Mouse (Mus musculus): Measurements from ENCODE around the gene Arf1. TPM values are rescaled to one million over a fixed set of nuclear protein-coding genes. Genes with fewer than 3 reads are reported as not detected.

Gene Arf1
- total RNA-seq, 1 experiment = 347 TPM

- DNase-seq (ENCODE audit: low read depth, low spot score) = no peak
- in situ Hi-C loops (cut with MboI; ENCODE audit: low sequenced_read_pairs in 2 of 2, unreplicated experiment in 2 of 2) = no loop called here
- Histone ChIP-seq H3K36me3 (ENCODE audit: control insufficient read depth, insufficient read depth, low read length, poor library complexity, severe bottlenecking) (peaks cover 35% of the 10 kb centered on the region), H3K4me1 (ENCODE audit: control insufficient read depth in 2 of 2, insufficient read depth in 2 of 2, low read length in 2 of 2, poor library complexity in 1 of 2) (peaks cover 0 to 2% of the 10 kb centered on the region in 2 experiments; a peak in 1 of 4 replicates), H3K27ac (ENCODE audit: insufficient read depth, low read depth, low read length, poor library complexity, severe bottlenecking) (no peak overlapping the region), H3K9ac (ENCODE audit: insufficient read depth, low read depth, low read length, poor library complexity, severe bottlenecking) (no peak overlapping the region), H3K4me3 (ENCODE audit: insufficient read depth in 1 of 2, low read depth in 1 of 2, low read length in 2 of 2, poor library complexity in 1 of 2, severe bottlenecking in 1 of 2) (no peak overlapping the region; a peak in 1 of 4 replicates), H3K9me3 (ENCODE audit: control insufficient read depth, insufficient read depth, low read depth, low read length) (no peaks in the 10 kb centered on the region)
- no peak for TF ChIP-seq HCFC1 (IDR thresholded peaks at IDR 0.05; ENCODE audit: borderline replicate concordance, insufficient read depth, low read length)
Observed at GRCm38 (mm10) chr11:59209580-59209979, 18.5 kb downstream of the Arf1 start.

GRCm38 (mm10) chr11:59209003-59209441 is 19.0 kb downstream of the Arf1 start:
- Histone ChIP-seq H3K27ac (ENCODE audit: insufficient read depth, low read depth, low read length, poor library complexity, severe bottlenecking) (no peak overlapping the region), H3K9me3 (ENCODE audit: control insufficient read depth, insufficient read depth, low read depth, low read length) (no peaks in the 10 kb centered on the region), H3K4me3 (ENCODE audit: insufficient read depth in 1 of 2, low read depth in 1 of 2, low read length in 2 of 2, poor library complexity in 1 of 2, severe bottlenecking in 1 of 2) (peak overlapping the region; percentile 91 to 98), H3K9ac (ENCODE audit: insufficient read depth, low read depth, low read length, poor library complexity, severe bottlenecking) (peak overlapping the region; percentile 51), H3K4me1 (ENCODE audit: control insufficient read depth in 2 of 2, insufficient read depth in 2 of 2, low read length in 2 of 2, poor library complexity in 1 of 2) (peaks cover 0 to 5% of the 10 kb centered on the region in 2 experiments; a peak in 1 of 4 replicates), H3K36me3 (ENCODE audit: control insufficient read depth, insufficient read depth, low read length, poor library complexity, severe bottlenecking) (peaks cover 40% of the 10 kb centered on the region)
- no peak for TF ChIP-seq HCFC1 (IDR thresholded peaks at IDR 0.05; ENCODE audit: borderline replicate concordance, insufficient read depth, low read length)
- TF ChIP-seq ZC3H11A (IDR thresholded peaks at IDR 0.05; ENCODE audit: borderline replicate concordance, low read depth, low read length) = no peak
- TF ChIP-seq CHD2 (IDR thresholded peaks at IDR 0.05; ENCODE audit: low read depth, low read length) = no peak
- TF ChIP-seq ZNF384 (IDR thresholded peaks at IDR 0.05; ENCODE audit: low read depth, low read length) = no peak
- TF ChIP-seq MAFK (IDR thresholded peaks at IDR 0.05; ENCODE audit: insufficient read depth, low read depth, low read length) = no peak
- in situ Hi-C loops (cut with MboI; ENCODE audit: low sequenced_read_pairs in 2 of 2, unreplicated experiment in 2 of 2) = no loop called here
- DNase-seq (ENCODE audit: low read depth, low spot score) = no peak

DNA sequence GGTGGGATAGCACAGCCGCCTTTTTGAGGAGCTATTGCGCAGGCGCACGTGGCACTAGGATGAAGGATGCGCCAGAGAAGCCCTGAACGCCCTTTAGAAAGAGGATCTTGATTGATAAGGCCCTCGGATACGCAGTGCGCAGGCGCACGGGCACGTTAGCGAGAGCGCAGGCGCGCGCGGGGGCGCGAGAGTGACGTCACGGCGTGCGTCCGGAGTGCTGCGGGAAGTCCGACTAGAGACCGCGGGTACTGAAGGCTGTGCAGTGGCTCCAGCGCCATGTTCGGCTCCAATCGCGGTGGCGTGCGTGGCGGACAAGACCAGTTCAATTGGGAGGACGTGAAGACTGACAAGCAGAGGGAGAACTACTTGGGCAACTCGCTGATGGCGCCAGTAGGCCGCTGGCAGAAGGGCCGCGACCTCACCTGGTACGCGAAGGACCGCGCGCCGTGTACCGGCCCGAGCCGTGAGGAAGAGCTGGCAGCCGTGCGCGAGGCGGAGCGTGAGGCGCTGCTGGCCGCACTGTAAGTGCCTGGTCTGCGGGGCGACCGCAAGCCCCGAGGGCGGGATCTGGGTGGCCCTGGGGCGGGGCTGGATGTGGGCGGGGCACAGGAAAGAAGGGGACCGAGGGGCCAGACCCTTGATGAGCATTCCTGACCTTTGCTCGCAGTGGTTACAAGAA is 19.8 kb downstream of the Arf1 start, which contains the start of gene 2310033P09Rik:
2310033P09Rik (plus strand) TSS at position 169 of the 679 bp plus-strand sequence.
- Histone ChIP-seq H3K27ac (ENCODE audit: insufficient read depth, low read depth, low read length, poor library complexity, severe bottlenecking) (peak within 1 kb of the TSS; percentile 81), H3K9me3 (ENCODE audit: control insufficient read depth, insufficient read depth, low read depth, low read length) (no peaks in the 10 kb centered on the region), H3K9ac (ENCODE audit: insufficient read depth, low read depth, low read length, poor library complexity, severe bottlenecking) (peak within 1 kb of the TSS; percentile 94), H3K36me3 (ENCODE audit: control insufficient read depth, insufficient read depth, low read length, poor library complexity, severe bottlenecking) (peaks cover 40% of the 10 kb centered on the region), H3K4me3 (ENCODE audit: insufficient read depth in 1 of 2, low read depth in 1 of 2, low read length in 2 of 2, poor library complexity in 1 of 2, severe bottlenecking in 1 of 2) (peak within 1 kb of the TSS; percentile 91 to 98), H3K4me1 (ENCODE audit: control insufficient read depth in 2 of 2, insufficient read depth in 2 of 2, low read length in 2 of 2, poor library complexity in 1 of 2) (peaks cover 0 to 5% of the 10 kb centered on the region in 2 experiments; a peak in 1 of 4 replicates)
- in situ Hi-C loops (cut with MboI; ENCODE audit: low sequenced_read_pairs in 2 of 2, unreplicated experiment in 2 of 2) = no loop called here
- DNase-seq (ENCODE audit: low read depth, low spot score) = peak; percentile 84
- TF ChIP-seq ZC3H11A (IDR thresholded peaks at IDR 0.05; ENCODE audit: borderline replicate concordance, low read depth, low read length) (no peak), MAFK (IDR thresholded peaks at IDR 0.05; ENCODE audit: insufficient read depth, low read depth, low read length) (no peak), HCFC1 (IDR thresholded peaks at IDR 0.05; ENCODE audit: borderline replicate concordance, insufficient read depth, low read length) (peak; percentile 44; the same call in 1 of the 2 replicates), ZNF384 (IDR thresholded peaks at IDR 0.05; ENCODE audit: low read depth, low read length) (no peak)

GRCm38 (mm10) chr11:59202081-59202995 is 25.7 kb downstream of the Arf1 start, which contains the start of gene Mrpl55:
TSS of gene Mrpl55 (plus strand) at chr11:59202486.
- Histone ChIP-seq H3K9me3 (ENCODE audit: control insufficient read depth, insufficient read depth, low read depth, low read length) (no peaks in the 10 kb centered on the region), H3K9ac (ENCODE audit: insufficient read depth, low read depth, low read length, poor library complexity, severe bottlenecking) (peak within 1 kb of the TSS; percentile 74), H3K27ac (ENCODE audit: insufficient read depth, low read depth, low read length, poor library complexity, severe bottlenecking) (no peak within 1 kb of the TSS), H3K4me1 (ENCODE audit: control insufficient read depth in 2 of 2, insufficient read depth in 2 of 2, low read length in 2 of 2, poor library complexity in 1 of 2) (peaks cover 0 to 2% of the 10 kb centered on the region in 2 experiments; a peak in 1 of 4 replicates), H3K4me3 (ENCODE audit: insufficient read depth in 1 of 2, low read depth in 1 of 2, low read length in 2 of 2, poor library complexity in 1 of 2, severe bottlenecking in 1 of 2) (peak within 1 kb of the TSS; percentile 67 to 84), H3K36me3 (ENCODE audit: control insufficient read depth, insufficient read depth, low read length, poor library complexity, severe bottlenecking) (peaks cover 10% of the 10 kb centered on the region)
- TF ChIP-seq ZC3H11A (IDR thresholded peaks at IDR 0.05; ENCODE audit: borderline replicate concordance, low read depth, low read length) = no peak
- TF ChIP-seq ZNF384 (IDR thresholded peaks at IDR 0.05; ENCODE audit: low read depth, low read length) = no peak
- TF ChIP-seq HCFC1 (IDR thresholded peaks at IDR 0.05; ENCODE audit: borderline replicate concordance, insufficient read depth, low read length) = peak; percentile 60; the same call in 1 of the 2 replicates
- in situ Hi-C loops (cut with MboI; ENCODE audit: low sequenced_read_pairs in 2 of 2, unreplicated experiment in 2 of 2) = no loop called here
- DNase-seq (ENCODE audit: low read depth, low spot score) = peak; percentile 69
